In the genomic region with DNA sequence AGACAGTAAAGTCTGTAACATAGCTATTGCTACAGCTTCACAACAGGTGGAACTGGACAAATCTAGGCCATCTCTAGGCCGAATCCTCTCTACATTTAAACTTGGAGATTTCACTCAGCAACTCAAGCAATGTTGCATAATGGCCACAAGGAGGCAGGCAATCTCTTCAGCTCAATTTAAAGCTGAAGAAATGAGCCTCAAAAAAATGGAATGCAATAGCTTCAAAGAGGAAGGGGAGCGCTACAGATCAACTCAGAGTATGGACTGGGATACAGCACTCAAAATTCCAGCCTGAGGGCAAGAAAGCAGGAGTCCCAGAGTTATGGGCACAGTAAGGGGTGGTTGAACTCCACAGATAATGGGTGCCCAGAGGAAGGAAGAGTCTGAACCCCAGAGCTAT, we compare ENCODE assay signal across 10 mouse cellular contexts. TPM values are rescaled to one million over a fixed set of nuclear protein-coding genes. Genes with fewer than 3 reads are reported as not detected.
DNase-seq lines count a peak whose midpoint lies in the region; ATAC-seq and TF ChIP-seq lines count a peak whose summit lies in the region.
"Had no signal": no experiment of that assay in that cellular context is flagged by ENCODE, and none has a peak within 500 bp of the region (broad histone marks: within the 10 kb centered on the region; RNA-seq: fewer than 3 reads in every experiment).

No protein-coding gene starts in this region.

- H3K27ac ChIP-seq in kidney, postnatal 0 days, result no peak overlapping the region
- no peak overlapping the region for H3K27ac ChIP-seq in midbrain, embryonic 14.5 days (replicated peaks; ENCODE audit: low read depth, low read length)
- H3K27ac ChIP-seq: neural tube, embryonic 12.5 days had no signal

- no peaks in the 10 kb centered on the region for H3K36me3 ChIP-seq in kidney, postnatal 0 days (ENCODE audit: insufficient read depth, low read length)
- peaks cover 79% of the 10 kb centered on the region for H3K36me3 ChIP-seq in G1E (replicated peaks)
- H3K36me3 ChIP-seq in midbrain, embryonic 14.5 days (ENCODE audit: control insufficient read depth, insufficient read depth, low read length), result no peaks in the 10 kb centered on the region
- H3K36me3 ChIP-seq: neural tube, embryonic 12.5 days had no signal

- ATAC-seq in kidney, postnatal 0 days (replicated peaks; ENCODE audit: low FRiP score, low read depth), result no peak
- ATAC-seq in G1E (ENCODE audit: extremely low read depth, insufficient number of reproducible peaks, low FRiP score, poor library complexity, severe bottlenecking), result no peak
- ATAC-seq in midbrain, embryonic 14.5 days (ENCODE audit: low FRiP score, low TSS enrichment), result no peak

- no peaks in the 10 kb centered on the region for H3K27me3 ChIP-seq in kidney, postnatal 0 days (ENCODE audit: insufficient read depth, low read length)
- H3K27me3 ChIP-seq in G1E (ENCODE audit: insufficient read depth, low read length), result no peaks in the 10 kb centered on the region; the same call in 1 of the 2 replicates
- no peaks in the 10 kb centered on the region for H3K27me3 ChIP-seq in midbrain, embryonic 14.5 days (ENCODE audit: control insufficient read depth, insufficient read depth, low read length)
- H3K27me3 ChIP-seq: neural tube, embryonic 12.5 days had no signal

- no peak overlapping the region for H3K4me3 ChIP-seq in kidney, postnatal 0 days (replicated peaks; ENCODE audit: low read depth, low read length)
- no peak overlapping the region for H3K4me3 ChIP-seq in G1E (ENCODE audit: low read depth, low read length)
- H3K4me3 ChIP-seq in midbrain, embryonic 14.5 days (replicated peaks; ENCODE audit: low read depth, low read length), result no peak overlapping the region
- H3K4me3 ChIP-seq: neural tube, embryonic 12.5 days had no signal

- peak; percentile 86 for DNase-seq in kidney, postnatal 0 days (ENCODE audit: low spot score)
- no peak for DNase-seq in kidney, postnatal 10 days
- no peak for DNase-seq in G1E (ENCODE audit: low spot score)
- peak; percentile 73 for DNase-seq in embryo, embryonic 10.5 days (ENCODE audit: low spot score)
- peak; percentile 84 for DNase-seq in midbrain, embryonic 14.5 days
- no peak for DNase-seq in cerebellum, postnatal 4 days (ENCODE audit: low spot score in 2 of 2)
- no peak for DNase-seq in left cerebral cortex, postnatal 4 days
- no peak for DNase-seq in adrenal gland, adult 2 months

- no peaks in the 10 kb centered on the region for H3K9me3 ChIP-seq in kidney, postnatal 0 days (replicated peaks; ENCODE audit: low read length)
- H3K9me3 ChIP-seq in G1E (replicated peaks), result no peaks in the 10 kb centered on the region
- no peaks in the 10 kb centered on the region for H3K9me3 ChIP-seq in midbrain, embryonic 14.5 days (ENCODE audit: control insufficient read depth, low read length)
- H3K9me3 ChIP-seq: neural tube, embryonic 12.5 days had no signal

- H3K4me2 ChIP-seq in kidney, postnatal 0 days (ENCODE audit: low read length), result no peak overlapping the region
- H3K4me2 ChIP-seq in midbrain, embryonic 14.5 days (ENCODE audit: low read length), result no peak overlapping the region
- H3K4me2 ChIP-seq: neural tube, embryonic 12.5 days had no signal

- H3K4me1 ChIP-seq in kidney, postnatal 0 days (replicated peaks; ENCODE audit: insufficient read depth, low read length), result no peaks in the 10 kb centered on the region
- peaks cover 47% of the 10 kb centered on the region for H3K4me1 ChIP-seq in G1E (ENCODE audit: insufficient read depth, low read depth, low read length)
- no peaks in the 10 kb centered on the region for H3K4me1 ChIP-seq in midbrain, embryonic 14.5 days (ENCODE audit: control insufficient read depth, insufficient read depth, low read length)
- H3K4me1 ChIP-seq: neural tube, embryonic 12.5 days had no signal

- WGBS in kidney, postnatal 0 days, result 25% methylated on average over 2 of the region's 2 CpGs
- WGBS in midbrain, embryonic 14.5 days, result 39% methylated on average over 2 of the region's 2 CpGs

- peak; percentile 91 for TF ChIP-seq CTCF in kidney, postnatal 0 days (IDR thresholded peaks at IDR 0.05; ENCODE audit: low read depth)
- TF ChIP-seq CTCF in G1E (IDR thresholded peaks at IDR 0.05; ENCODE audit: low read depth, low read length), result peak; percentile 75

- intact Hi-C loops in left cerebral cortex, postnatal 4 days (cut with DNase I), result no loop called here

- no peak overlapping the region for H3K9ac ChIP-seq in kidney, postnatal 0 days (ENCODE audit: low read depth, low read length)
- H3K9ac ChIP-seq in midbrain, embryonic 14.5 days (replicated peaks; ENCODE audit: low read length), result no peak overlapping the region
- H3K9ac ChIP-seq: neural tube, embryonic 12.5 days had no signal

RNA-seq across cellular contexts. Expression of a gene that starts 11.3 kb away (rescaled TPM):
- polyA plus RNA-seq in kidney, postnatal 0 days (2015; fragmentation: Nextera tagmentation; extraction: Ambion mirVana), result 52.2 and 55.9 TPM in 2 replicates
- total RNA-seq in G1E (2014; fragmentation: Nextera tagmentation) (35.2 and 40.5 TPM in 2 replicates), G1E (2017) (37.2 and 47.0 TPM in 2 replicates)
- polyA plus RNA-seq in G1E (2012), result 5.5 and 6.2 TPM in 2 replicates
- polyA plus RNA-seq in midbrain, embryonic 14.5 days (2014; fragmentation: Nextera tagmentation; extraction: Ambion mirVana), result 55.0 and 66.4 TPM in 2 replicates
- 10 to 100 TPM; 78.4 to 83.7 TPM for total RNA-seq in left cerebral cortex, postnatal 4 days (2021)
- 10 to 100 TPM; 48.1 to 70.5 TPM for total RNA-seq in adrenal gland, adult 2 months (2021)
- polyA plus RNA-seq in adrenal gland, adult 2 months (2012; rRNA removed), result 28.0 and 34.9 TPM in 2 replicates

RNA-seq across cellular contexts. Expression of a gene that starts 11.5 kb away (rescaled TPM):
- 10.4 and 13.5 TPM in 2 replicates for polyA plus RNA-seq in kidney, postnatal 0 days (2015; fragmentation: Nextera tagmentation; extraction: Ambion mirVana)
- total RNA-seq in G1E (2014; fragmentation: Nextera tagmentation) (46.1 and 56.1 TPM in 2 replicates), G1E (2017) (43.2 and 47.0 TPM in 2 replicates)
- 2.4 and 3.4 TPM in 2 replicates for polyA plus RNA-seq in G1E (2012)
- 5.3 and 10.5 TPM in 2 replicates for polyA plus RNA-seq in midbrain, embryonic 14.5 days (2014; fragmentation: Nextera tagmentation; extraction: Ambion mirVana)
- total RNA-seq in left cerebral cortex, postnatal 4 days (2021), result 1 to 10 TPM; 2.4 to 3.2 TPM
- total RNA-seq in adrenal gland, adult 2 months (2021), result under 1 TPM; 0.58 to 0.62 TPM
- 0.45 and 0.46 TPM in 2 replicates for polyA plus RNA-seq in adrenal gland, adult 2 months (2012; rRNA removed)

RNA-seq across cellular contexts. Expression of a gene that starts 16.1 kb away (rescaled TPM):
- 4.5 and 4.9 TPM in 2 replicates for polyA plus RNA-seq in kidney, postnatal 0 days (2015; fragmentation: Nextera tagmentation; extraction: Ambion mirVana)
- 0.10 and 0.15 TPM in 2 replicates for total RNA-seq in G1E (2014; fragmentation: Nextera tagmentation)
- 0.33 and 0.41 TPM in 2 replicates for total RNA-seq in G1E (2017)
- polyA plus RNA-seq in G1E (2012), result 0.01 TPM in 1 of 2 replicates, not detected in the other
- 1.3 and 1.8 TPM in 2 replicates for polyA plus RNA-seq in midbrain, embryonic 14.5 days (2014; fragmentation: Nextera tagmentation; extraction: Ambion mirVana)
- 10 to 100 TPM; 18.5 to 21.1 TPM for total RNA-seq in left cerebral cortex, postnatal 4 days (2021)
- 10 to 100 TPM in 1 of 2 experiments, 1 to 10 TPM in 1; 5.2 to 16.2 TPM for total RNA-seq in adrenal gland, adult 2 months (2021)
- polyA plus RNA-seq in adrenal gland, adult 2 months (2012; rRNA removed), result 1.8 and 2.5 TPM in 2 replicates

RNA-seq across cellular contexts. Expression of a gene that starts 32.4 kb away (rescaled TPM):
- 16.5 and 20.0 TPM in 2 replicates for polyA plus RNA-seq in kidney, postnatal 0 days (2015; fragmentation: Nextera tagmentation; extraction: Ambion mirVana)
- total RNA-seq in G1E (2014; fragmentation: Nextera tagmentation) (not detected in 2 replicates), G1E (2017) (0.05 and 0.06 TPM in 2 replicates)
- not detected in 2 replicates for polyA plus RNA-seq in G1E (2012)
- 0.11 and 0.18 TPM in 2 replicates for polyA plus RNA-seq in midbrain, embryonic 14.5 days (2014; fragmentation: Nextera tagmentation; extraction: Ambion mirVana)
- total RNA-seq in left cerebral cortex, postnatal 4 days (2021), result not detected
- not detected for total RNA-seq in adrenal gland, adult 2 months (2021)
- polyA plus RNA-seq in adrenal gland, adult 2 months (2012; rRNA removed), result not detected in 2 replicates
- total RNA-seq: layer of hippocampus, postnatal 14 days had no signal

RNA-seq across cellular contexts. Expression of a gene that starts 38.2 kb away (rescaled TPM):
- polyA plus RNA-seq in kidney, postnatal 0 days (2015; fragmentation: Nextera tagmentation; extraction: Ambion mirVana), result not detected in 2 replicates
- total RNA-seq in G1E (2014; fragmentation: Nextera tagmentation) (not detected in 2 replicates), G1E (2017) (not detected in 2 replicates)
- polyA plus RNA-seq in G1E (2012), result not detected in 2 replicates
- not detected in 2 replicates for polyA plus RNA-seq in midbrain, embryonic 14.5 days (2014; fragmentation: Nextera tagmentation; extraction: Ambion mirVana)
- total RNA-seq in left cerebral cortex, postnatal 4 days (2021), result not detected
- not detected for total RNA-seq in adrenal gland, adult 2 months (2021)
- not detected in 2 replicates for polyA plus RNA-seq in adrenal gland, adult 2 months (2012; rRNA removed)
- total RNA-seq: layer of hippocampus, postnatal 14 days had no signal
- polyA plus RNA-seq: neural tube, embryonic 12.5 days had no signal

Comparison
In these comparisons a context has a peak if more than half of its experiments do, and no peak if none do; other contexts are left out.
1. DNase-seq: peak in kidney, postnatal 0 days (single experiment), embryo, embryonic 10.5 days (single experiment) and midbrain, embryonic 14.5 days (single experiment); none in kidney, postnatal 10 days (single experiment), G1E (single experiment), cerebellum, postnatal 4 days (0 of 2), left cerebral cortex, postnatal 4 days (single experiment) and adrenal gland, adult 2 months (single experiment).